Comparison of ENCODE assay signal across 24 mouse cellular contexts in genomic region chrX:11170416-11170815, GRCm38 (mm10).
DNase-seq lines count a peak whose midpoint lies in the region; ATAC-seq and TF ChIP-seq lines count a peak whose summit lies in the region.
"Had no signal": no experiment of that assay in that cellular context is flagged by ENCODE, and none has a peak within 500 bp of the region (broad histone marks: within the 10 kb centered on the region; RNA-seq: fewer than 3 reads in every experiment).

No protein-coding gene starts in this region.

- H3K9me3 ChIP-seq in heart, postnatal 0 days (replicated peaks; ENCODE audit: control insufficient read depth, low read length): no peaks in the 10 kb centered on the region
- H3K9me3 ChIP-seq: embryonic facial prominence, embryonic 12.5 days; forebrain, embryonic 15.5 days; hindbrain, embryonic 13.5 days had no signal

- DNase-seq in gastrocnemius, adult 2 months: peak; percentile 22
- DNase-seq in gastrocnemius, postnatal 25 days: no peak
- peak; percentile 16 to 31 for DNase-seq in heart, adult 9 months (ENCODE audit: low spot score in 2 of 2)
- no peak for DNase-seq in heart, postnatal 25 days (ENCODE audit: low spot score)
- DNase-seq in adipocyte (ENCODE audit: low spot score): peak; percentile 66
- DNase-seq in heart, postnatal 0 days (ENCODE audit: low spot score): no peak
- no peak for DNase-seq in right cerebral cortex, postnatal 10 days (ENCODE audit: low spot score in 2 of 2)
- no peak for DNase-seq in left cerebral cortex, postnatal 4 days
- DNase-seq: adrenal gland, adult 2 months; cerebellum, adult 11 months; cerebellum, adult 8-10 months; cerebellum, postnatal 14 days; embryo, embryonic 11 days; gastrocnemius, postnatal 36 days; kidney, adult 11 months; kidney, adult 9 months had no signal

- no peak overlapping the region for H3K27ac ChIP-seq in gastrocnemius, adult 2 months
- no peak overlapping the region for H3K27ac ChIP-seq in heart, postnatal 0 days (ENCODE audit: low read depth)
- H3K27ac ChIP-seq: embryonic facial prominence, embryonic 12.5 days; forebrain, embryonic 15.5 days; heart, adult 2 months; hindbrain, embryonic 13.5 days; hindbrain, postnatal 0 days had no signal

- H3K27me3 ChIP-seq in heart, postnatal 0 days (ENCODE audit: control insufficient read depth, insufficient read depth, low read length): no peaks in the 10 kb centered on the region
- H3K27me3 ChIP-seq: CH12.LX; forebrain, embryonic 15.5 days; hindbrain, embryonic 13.5 days had no signal

- H3K4me1 ChIP-seq in heart, postnatal 0 days (ENCODE audit: control insufficient read depth, insufficient read depth): no peaks in the 10 kb centered on the region
- H3K4me1 ChIP-seq: embryonic facial prominence, embryonic 12.5 days; forebrain, embryonic 15.5 days; hindbrain, embryonic 13.5 days had no signal

- intact Hi-C loops in gastrocnemius, adult 2 months (cut with DNase I): no loop called here
- intact Hi-C loops in heart, postnatal 25 days (cut with DNase I): no loop called here
- intact Hi-C loops in left cerebral cortex, postnatal 4 days (cut with DNase I): no loop called here

- no peaks in the 10 kb centered on the region for H3K36me3 ChIP-seq in heart, postnatal 0 days (replicated peaks; ENCODE audit: control insufficient read depth, insufficient read depth, low read length)
- H3K36me3 ChIP-seq: embryonic facial prominence, embryonic 12.5 days; forebrain, embryonic 15.5 days; hindbrain, embryonic 13.5 days had no signal

- no peak for TF ChIP-seq EP300 in heart, postnatal 0 days (IDR thresholded peaks at IDR 0.05; ENCODE audit: low read depth)

- peak; percentile 81 for ATAC-seq in heart, postnatal 0 days (ENCODE audit: insufficient read depth, low read depth)
- ATAC-seq: activated CD4-positive, CD25-positive, alpha-beta regulatory T cell, adult 4 months; forebrain, embryonic 15.5 days; hindbrain, postnatal 0 days; Patski had no signal

- TF ChIP-seq CTCF in gastrocnemius, adult 2 months (IDR thresholded peaks at IDR 0.05): no peak
- no peak for TF ChIP-seq CTCF in heart, postnatal 0 days (IDR thresholded peaks at IDR 0.05; ENCODE audit: low read depth)

- WGBS in heart, postnatal 0 days: 29% methylated on average over 3 of the region's 3 CpGs

- no peak overlapping the region for H3K4me2 ChIP-seq in heart, postnatal 0 days (ENCODE audit: low read depth, low read length)
- H3K4me2 ChIP-seq: embryonic facial prominence, embryonic 12.5 days; forebrain, embryonic 15.5 days; hindbrain, embryonic 13.5 days had no signal

- no peak overlapping the region for H3K4me3 ChIP-seq in gastrocnemius, adult 2 months
- no peak overlapping the region for H3K4me3 ChIP-seq in heart, postnatal 0 days (ENCODE audit: low read depth, low read length)
- H3K4me3 ChIP-seq: embryonic facial prominence, embryonic 12.5 days; forebrain, embryonic 15.5 days; heart, adult 2 months; hindbrain, embryonic 13.5 days had no signal

- no peak overlapping the region for H3K9ac ChIP-seq in heart, postnatal 0 days (replicated peaks; ENCODE audit: low read depth, low read length)
- H3K9ac ChIP-seq: embryonic facial prominence, embryonic 12.5 days; forebrain, embryonic 15.5 days; hindbrain, embryonic 13.5 days had no signal

Comparison
In these comparisons a context has a peak if more than half of its experiments do, and no peak if none do; other contexts are left out.
1. DNase-seq: peak in gastrocnemius, adult 2 months (single experiment), heart, adult 9 months (2 of 2) and adipocyte (single experiment); none in gastrocnemius, postnatal 25 days (single experiment), heart, postnatal 25 days (single experiment), heart, postnatal 0 days (single experiment), right cerebral cortex, postnatal 10 days (0 of 2) and left cerebral cortex, postnatal 4 days (single experiment).